Mouse (Mus musculus): ENCODE results near the gene Mfsd4a. TPM values are rescaled to one million over a fixed set of nuclear protein-coding genes. Genes with fewer than 3 reads are reported as not detected.

Mfsd4a gene
- polyA plus RNA-seq, 1 experiment from 2014 or later, result 11.2 TPM

DNA sequence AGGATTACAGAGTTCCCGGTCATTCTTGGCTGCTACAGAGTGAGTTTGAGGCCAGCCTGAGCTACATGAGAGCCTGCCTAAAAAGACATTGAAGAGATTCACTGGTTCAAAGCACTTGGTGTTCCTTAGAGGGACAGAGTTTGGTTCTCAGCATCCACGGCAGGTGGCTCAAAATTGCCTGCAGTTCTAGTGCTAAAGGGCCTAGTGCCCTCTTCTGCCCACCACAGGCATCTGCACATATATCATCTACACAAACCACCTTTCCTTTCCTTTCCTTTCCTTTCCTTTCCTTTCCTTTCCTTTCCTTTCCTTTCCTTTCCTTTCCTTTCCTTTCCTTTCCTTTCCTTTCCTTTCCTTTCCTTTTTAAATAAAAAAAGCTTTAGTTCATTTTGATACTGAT, 37.3 kb downstream of the Mfsd4a start:
- Histone ChIP-seq H3K4me1 (replicated peaks; ENCODE audit: control insufficient read depth, insufficient read depth, low read length) (no peaks in the 10 kb centered on the region), H3K9me3 (ENCODE audit: control insufficient read depth, low read length) (no peaks in the 10 kb centered on the region), H3K4me3 (replicated peaks; ENCODE audit: low read length) (no peak overlapping the region), H3K4me2 (ENCODE audit: low read length) (no peak overlapping the region), H3K9ac (replicated peaks; ENCODE audit: low read depth, low read length) (no peak overlapping the region), H3K27me3 (replicated peaks; ENCODE audit: control insufficient read depth, insufficient read depth, low read length) (no peaks in the 10 kb centered on the region), H3K27ac (ENCODE audit: low read length) (no peak overlapping the region), H3K36me3 (ENCODE audit: control insufficient read depth, insufficient read depth) (peaks cover 9% of the 10 kb centered on the region; the same call in 1 of the 2 replicates)
- WGBS, result 55% methylated on average over 2 of the region's 2 CpGs
- no peak for ATAC-seq

DNA sequence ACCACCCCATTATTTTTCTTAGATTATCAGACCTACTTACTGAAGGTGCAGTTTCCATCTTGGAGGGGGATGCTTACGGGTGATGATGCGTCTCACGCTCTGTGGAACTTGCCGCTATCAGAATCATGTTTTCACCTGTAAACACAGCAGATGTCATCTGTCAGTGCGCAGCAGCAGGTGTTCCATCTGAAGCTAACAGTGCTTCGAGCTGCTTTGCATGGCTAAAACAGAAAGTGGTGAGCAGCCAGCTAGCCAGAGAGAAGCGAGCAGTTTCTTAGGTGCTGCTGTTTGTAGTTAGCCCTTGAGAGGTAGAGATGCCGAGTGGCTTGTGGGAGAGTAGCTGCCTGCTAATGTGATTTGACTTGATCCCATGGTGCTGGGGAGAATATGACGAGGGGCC, 39.4 kb downstream of the Mfsd4a start:
- Histone ChIP-seq H3K27me3 (replicated peaks; ENCODE audit: control insufficient read depth, insufficient read depth, low read length) (no peaks in the 10 kb centered on the region), H3K27ac (ENCODE audit: low read length) (no peak overlapping the region), H3K9ac (replicated peaks; ENCODE audit: low read depth, low read length) (no peak overlapping the region), H3K4me1 (replicated peaks; ENCODE audit: control insufficient read depth, insufficient read depth, low read length) (no peaks in the 10 kb centered on the region), H3K9me3 (ENCODE audit: control insufficient read depth, low read length) (no peaks in the 10 kb centered on the region), H3K36me3 (ENCODE audit: control insufficient read depth, insufficient read depth) (peaks cover 16% of the 10 kb centered on the region; the same call in 1 of the 2 replicates), H3K4me2 (ENCODE audit: low read length) (no peak overlapping the region), H3K4me3 (replicated peaks; ENCODE audit: low read length) (no peak overlapping the region)
- ATAC-seq, result no peak
- 76% methylated on average over 9 of the region's 9 CpGs for WGBS

DNA sequence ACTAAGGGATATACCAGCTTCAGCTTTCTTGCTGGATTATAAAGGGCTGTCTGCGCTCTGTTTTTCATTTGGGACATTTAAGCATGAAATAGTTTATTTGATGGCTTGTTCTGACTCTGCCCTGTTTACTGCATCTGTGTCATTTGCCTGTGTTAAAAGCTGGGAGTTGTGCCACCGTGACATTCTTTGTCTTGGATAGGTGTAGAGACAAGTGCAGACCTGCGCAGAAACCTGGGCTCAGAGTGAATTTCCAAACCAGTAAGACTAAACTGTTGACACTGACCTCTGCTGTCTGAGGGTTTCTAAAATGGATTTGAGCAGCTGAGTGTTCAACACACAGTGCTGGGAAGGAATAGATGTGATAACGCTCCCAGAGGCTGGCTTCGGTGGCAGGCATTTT, 39.9 kb downstream of the Mfsd4a start:
- H3K9ac ChIP-seq (replicated peaks; ENCODE audit: low read depth, low read length), result no peak overlapping the region

DNA sequence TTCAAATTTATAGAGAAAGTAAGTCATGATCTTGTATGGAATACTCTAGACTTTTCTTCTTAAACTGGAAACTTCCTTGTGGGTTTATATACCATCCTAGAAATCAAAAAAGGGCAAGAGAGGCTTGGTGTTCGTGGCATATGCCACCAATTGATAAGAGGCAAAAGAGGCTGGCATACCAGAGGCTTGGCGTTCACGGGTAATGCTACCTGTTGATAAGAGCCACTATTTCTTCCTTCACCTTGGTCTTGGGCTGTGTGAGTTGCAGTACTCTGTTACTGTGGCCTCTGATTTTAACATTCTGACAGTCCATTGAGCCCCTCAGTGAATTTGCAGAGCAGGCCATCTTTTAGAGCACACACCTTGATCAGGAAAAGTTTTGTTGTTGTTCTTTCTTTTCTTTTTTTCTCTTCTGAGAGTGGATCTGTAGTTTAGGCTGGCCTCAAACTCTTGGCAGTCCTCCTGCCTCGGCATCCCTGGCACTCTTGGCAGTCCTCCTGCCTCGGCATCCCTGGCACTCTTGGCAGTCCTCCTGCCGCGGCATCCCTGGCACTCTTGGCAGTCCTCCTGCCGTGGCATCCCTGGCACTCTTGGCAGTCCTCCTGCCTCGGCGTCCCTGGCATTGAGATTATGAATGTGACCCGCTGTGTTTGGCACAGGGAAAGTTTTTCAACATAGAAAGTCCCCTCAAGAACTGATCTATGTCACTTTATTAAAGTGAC, 40.8 kb downstream of the Mfsd4a start:
- Histone ChIP-seq H3K27ac (ENCODE audit: low read length) (no peak overlapping the region), H3K4me3 (replicated peaks; ENCODE audit: low read length) (no peak overlapping the region), H3K27me3 (replicated peaks; ENCODE audit: control insufficient read depth, insufficient read depth, low read length) (no peaks in the 10 kb centered on the region), H3K4me2 (ENCODE audit: low read length) (no peak overlapping the region), H3K9ac (replicated peaks; ENCODE audit: low read depth, low read length) (no peak overlapping the region), H3K36me3 (ENCODE audit: control insufficient read depth, insufficient read depth) (peaks cover 14% of the 10 kb centered on the region; the same call in 1 of the 2 replicates), H3K9me3 (ENCODE audit: control insufficient read depth, low read length) (no peaks in the 10 kb centered on the region), H3K4me1 (replicated peaks; ENCODE audit: control insufficient read depth, insufficient read depth, low read length) (no peaks in the 10 kb centered on the region)
- ATAC-seq, result no peak
- 61% methylated on average over 11 of the region's 11 CpGs for WGBS

More for the DNA sequence above, 39.9 kb downstream of the Mfsd4a start:
- 88% methylated on average over 5 of the region's 5 CpGs for WGBS
- Histone ChIP-seq H3K9me3 (ENCODE audit: control insufficient read depth, low read length) (no peaks in the 10 kb centered on the region), H3K4me3 (replicated peaks; ENCODE audit: low read length) (no peak overlapping the region), H3K27ac (ENCODE audit: low read length) (no peak overlapping the region), H3K27me3 (replicated peaks; ENCODE audit: control insufficient read depth, insufficient read depth, low read length) (no peaks in the 10 kb centered on the region), H3K36me3 (ENCODE audit: control insufficient read depth, insufficient read depth) (peaks cover 13% of the 10 kb centered on the region; the same call in 1 of the 2 replicates), H3K4me2 (ENCODE audit: low read length) (no peak overlapping the region), H3K4me1 (replicated peaks; ENCODE audit: control insufficient read depth, insufficient read depth, low read length) (no peaks in the 10 kb centered on the region)
- no peak for ATAC-seq

DNA sequence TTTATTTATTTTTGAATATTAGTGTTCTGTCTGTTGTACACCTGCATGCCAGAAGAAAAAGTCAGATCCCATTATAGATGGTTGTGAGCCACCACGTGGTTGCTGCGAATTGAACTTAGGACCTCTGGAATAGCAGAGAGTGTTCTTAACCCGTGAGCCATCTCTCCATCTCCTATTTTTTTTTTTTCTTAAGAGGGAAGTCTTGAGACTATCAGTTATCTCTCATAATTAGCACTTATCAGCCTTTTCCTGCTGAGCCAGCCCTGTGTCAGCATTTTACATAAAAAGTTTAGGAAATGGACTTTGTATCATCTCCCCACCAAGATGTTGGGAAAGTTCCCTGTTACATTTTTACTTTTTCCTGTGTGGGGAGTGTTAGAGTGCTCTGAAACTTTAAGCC, 45.8 kb downstream of the Mfsd4a start:
- Histone ChIP-seq H3K27me3 (replicated peaks; ENCODE audit: control insufficient read depth, insufficient read depth, low read length) (no peaks in the 10 kb centered on the region), H3K36me3 (ENCODE audit: control insufficient read depth, insufficient read depth) (peaks cover 31% of the 10 kb centered on the region), H3K4me1 (replicated peaks; ENCODE audit: control insufficient read depth, insufficient read depth, low read length) (no peaks in the 10 kb centered on the region), H3K27ac (ENCODE audit: low read length) (no peak overlapping the region), H3K4me3 (replicated peaks; ENCODE audit: low read length) (no peak overlapping the region), H3K9me3 (ENCODE audit: control insufficient read depth, low read length) (no peaks in the 10 kb centered on the region), H3K9ac (replicated peaks; ENCODE audit: low read depth, low read length) (no peak overlapping the region), H3K4me2 (ENCODE audit: low read length) (no peak overlapping the region)
- no peak for ATAC-seq
- WGBS, result 91% methylated on average over 3 of the region's 3 CpGs

DNA sequence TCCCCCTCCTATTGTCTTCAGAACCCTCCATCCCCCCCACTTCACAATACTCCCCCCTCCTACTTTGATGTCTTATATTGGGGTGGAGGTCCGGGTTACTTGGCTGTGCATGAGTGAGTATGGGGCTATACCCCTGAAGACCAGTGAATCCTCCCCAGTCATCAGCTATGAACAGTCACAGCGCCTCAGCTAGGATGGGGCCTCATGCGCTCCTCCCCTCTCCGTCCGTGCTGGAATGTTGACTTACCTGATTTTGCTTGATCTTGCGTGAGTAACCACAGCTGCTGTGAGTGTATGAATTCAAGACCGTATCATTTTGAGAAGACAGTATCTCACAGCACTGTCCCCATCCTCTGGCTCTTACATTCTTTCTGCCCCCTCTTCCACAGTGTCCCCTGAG, 48.0 kb downstream of the Mfsd4a start:
- Histone ChIP-seq H3K9ac (replicated peaks; ENCODE audit: low read depth, low read length) (no peak overlapping the region), H3K4me1 (replicated peaks; ENCODE audit: control insufficient read depth, insufficient read depth, low read length) (no peaks in the 10 kb centered on the region), H3K27me3 (replicated peaks; ENCODE audit: control insufficient read depth, insufficient read depth, low read length) (no peaks in the 10 kb centered on the region), H3K9me3 (ENCODE audit: control insufficient read depth, low read length) (no peaks in the 10 kb centered on the region), H3K27ac (ENCODE audit: low read length) (no peak overlapping the region), H3K36me3 (ENCODE audit: control insufficient read depth, insufficient read depth) (peaks cover 26% of the 10 kb centered on the region), H3K4me3 (replicated peaks; ENCODE audit: low read length) (no peak overlapping the region), H3K4me2 (ENCODE audit: low read length) (no peak overlapping the region)
- ATAC-seq, result no peak
- 94% methylated on average over 7 of the region's 7 CpGs for WGBS

DNA sequence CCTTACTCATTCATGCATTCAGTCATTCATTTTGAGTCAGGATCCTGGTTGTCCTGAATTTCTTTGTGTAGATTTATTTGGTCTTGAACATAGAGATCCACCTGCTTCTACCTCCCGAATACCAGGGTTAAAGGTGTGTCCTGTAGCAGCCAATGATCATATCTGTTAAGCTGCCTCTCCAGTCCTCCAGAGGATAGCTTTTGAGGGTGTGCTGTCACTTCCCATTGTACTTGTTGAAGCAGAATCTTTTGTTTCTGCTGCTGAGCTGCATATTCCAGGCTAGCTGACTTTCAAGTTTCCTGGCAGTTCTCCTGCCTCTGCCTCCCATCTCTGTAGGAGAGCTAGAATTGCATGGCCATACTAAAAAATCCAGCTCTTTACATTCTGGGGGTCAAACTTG, 51.2 kb downstream of the Mfsd4a start:
- Histone ChIP-seq H3K36me3 (ENCODE audit: control insufficient read depth, insufficient read depth) (peaks cover 18% of the 10 kb centered on the region), H3K4me2 (ENCODE audit: low read length) (no peak overlapping the region), H3K27me3 (replicated peaks; ENCODE audit: control insufficient read depth, insufficient read depth, low read length) (no peaks in the 10 kb centered on the region), H3K4me1 (replicated peaks; ENCODE audit: control insufficient read depth, insufficient read depth, low read length) (no peaks in the 10 kb centered on the region; the same call in 1 of the 2 replicates), H3K4me3 (replicated peaks; ENCODE audit: low read length) (no peak overlapping the region), H3K27ac (ENCODE audit: low read length) (no peak overlapping the region), H3K9ac (replicated peaks; ENCODE audit: low read depth, low read length) (no peak overlapping the region), H3K9me3 (ENCODE audit: control insufficient read depth, low read length) (no peaks in the 10 kb centered on the region)
- WGBS, result 97% methylated on average over 1 of the region's 1 CpGs
- ATAC-seq, result no peak

DNA sequence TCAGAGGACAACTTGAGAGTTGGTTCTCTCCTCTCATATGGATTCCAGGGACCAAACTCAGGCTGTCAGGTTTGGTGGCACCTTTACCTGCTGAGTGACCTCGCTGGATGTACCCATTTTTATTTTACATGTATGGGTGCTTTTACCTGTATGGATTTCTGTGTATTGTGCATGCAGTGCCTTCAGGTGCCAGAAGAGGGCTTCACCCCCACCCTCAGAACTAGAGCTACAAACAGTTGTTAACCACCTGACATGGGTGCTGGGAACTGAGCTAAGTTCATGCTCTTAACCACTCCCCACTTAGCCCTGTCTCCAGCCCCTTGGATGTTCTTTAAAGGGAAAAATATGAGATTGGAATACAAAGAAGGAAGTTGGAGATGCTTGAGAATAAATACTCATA, 53.1 kb downstream of the Mfsd4a start:
- Histone ChIP-seq H3K4me1 (replicated peaks; ENCODE audit: control insufficient read depth, insufficient read depth, low read length) (peaks cover 2% of the 10 kb centered on the region; the same call in 1 of the 2 replicates), H3K9me3 (ENCODE audit: control insufficient read depth, low read length) (no peaks in the 10 kb centered on the region), H3K4me3 (replicated peaks; ENCODE audit: low read length) (no peak overlapping the region), H3K4me2 (ENCODE audit: low read length) (no peak overlapping the region), H3K27me3 (replicated peaks; ENCODE audit: control insufficient read depth, insufficient read depth, low read length) (no peaks in the 10 kb centered on the region), H3K36me3 (ENCODE audit: control insufficient read depth, insufficient read depth) (peaks cover 16% of the 10 kb centered on the region), H3K9ac (replicated peaks; ENCODE audit: low read depth, low read length) (no peak overlapping the region), H3K27ac (ENCODE audit: low read length) (no peak overlapping the region)
- no peak for ATAC-seq
- 97% methylated on average over 1 of the region's 1 CpGs for WGBS

DNA sequence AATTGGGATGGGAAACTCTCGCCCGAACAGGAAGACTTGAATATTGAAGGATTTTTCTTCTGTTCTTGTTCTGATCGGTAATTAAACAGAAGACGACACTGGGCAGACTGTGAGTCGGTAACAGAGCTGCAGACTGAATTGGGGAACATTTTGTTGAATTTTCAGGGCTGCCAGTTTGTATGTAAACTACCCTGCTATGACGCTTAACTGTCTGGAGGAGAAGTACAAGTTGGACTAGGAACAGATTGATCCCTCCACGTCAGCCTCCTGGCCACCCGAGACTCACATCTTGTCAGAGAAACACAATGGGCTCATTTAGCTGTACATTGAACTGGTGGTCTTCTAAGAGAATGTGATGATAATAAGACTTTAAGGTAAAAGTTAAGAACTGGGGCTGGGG, 55.0 kb downstream of the Mfsd4a start:
- ATAC-seq, result no peak
- H3K27me3 ChIP-seq (replicated peaks; ENCODE audit: control insufficient read depth, insufficient read depth, low read length), result no peaks in the 10 kb centered on the region
- H3K4me2 ChIP-seq (ENCODE audit: low read length), result no peak overlapping the region
- peaks cover under 1% of the 10 kb centered on the region; the same call in 1 of the 2 replicates for H3K36me3 ChIP-seq (ENCODE audit: control insufficient read depth, insufficient read depth)
- H3K9ac ChIP-seq (replicated peaks; ENCODE audit: low read depth, low read length), result no peak overlapping the region
- no peak overlapping the region for H3K27ac ChIP-seq (ENCODE audit: low read length)
- H3K4me1 ChIP-seq (replicated peaks; ENCODE audit: control insufficient read depth, insufficient read depth, low read length), result peaks cover 16% of the 10 kb centered on the region
- no peaks in the 10 kb centered on the region for H3K9me3 ChIP-seq (ENCODE audit: control insufficient read depth, low read length)
- no peak overlapping the region for H3K4me3 ChIP-seq (replicated peaks; ENCODE audit: low read length)
- WGBS, result 77% methylated on average over 8 of the region's 8 CpGs
